In the genomic region with DNA sequence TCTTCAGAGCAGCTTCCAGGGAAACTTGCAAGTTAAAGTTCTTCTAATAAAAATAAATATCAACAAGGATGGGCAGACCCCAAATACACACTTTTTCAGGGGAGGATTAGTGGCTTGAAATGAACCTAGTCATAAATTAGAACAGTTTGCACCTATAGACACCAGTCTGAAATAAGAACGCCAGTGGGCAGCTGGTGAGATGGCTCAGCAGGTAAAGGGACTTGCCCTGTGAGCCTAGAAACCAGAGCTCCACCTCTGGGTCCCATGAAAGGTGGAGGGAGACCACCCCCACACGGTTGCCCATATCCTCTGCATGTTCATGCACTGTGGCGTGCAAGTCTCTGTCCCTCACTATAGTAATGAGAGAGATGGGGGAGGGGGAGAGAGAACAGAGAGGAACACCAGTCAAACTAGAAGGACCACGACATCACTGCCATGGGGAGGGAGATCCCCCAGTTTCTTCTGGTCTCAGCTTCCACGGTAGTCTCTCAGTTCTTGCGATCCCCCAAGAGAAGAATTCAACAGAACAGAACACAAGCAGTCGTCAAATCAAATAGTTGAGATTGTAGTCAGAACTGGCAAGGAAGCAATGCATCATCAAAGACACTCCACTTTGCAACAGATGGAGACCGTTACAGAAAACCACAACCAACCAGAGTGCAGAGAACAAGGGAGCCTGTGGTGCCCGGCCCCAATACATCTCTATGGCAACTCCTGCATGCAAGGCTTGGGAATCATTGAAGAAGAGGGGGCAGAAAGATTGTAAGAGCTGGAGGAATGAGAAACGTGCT, we compare ENCODE assay signal across 18 mouse cellular contexts. TPM values are rescaled to one million over a fixed set of nuclear protein-coding genes. Genes with fewer than 3 reads are reported as not detected.
A peak's percentile ranks its signal among the peaks of the same experiment; 100 is the strongest.
DNase-seq lines count a peak whose midpoint lies in the region; ATAC-seq lines count a peak whose summit lies in the region.
"Had no signal": no experiment of that assay in that cellular context is flagged by ENCODE, and none has a peak within 500 bp of the region (broad histone marks: within the 10 kb centered on the region; RNA-seq: fewer than 3 reads in every experiment).

No protein-coding gene starts in this region.

- WGBS in hindbrain, embryonic 14.5 days, result 68% methylated on average over 10 of the region's 10 CpGs

- no peak overlapping the region for H3K4me3 ChIP-seq in hindbrain, embryonic 14.5 days (replicated peaks; ENCODE audit: low read length)
- H3K4me3 ChIP-seq: embryonic facial prominence, embryonic 12.5 days; hindbrain, embryonic 15.5 days; kidney, embryonic 15.5 days; megakaryocyte, embryonic 14.5 days had no signal

- H3K27me3 ChIP-seq in hindbrain, embryonic 14.5 days (ENCODE audit: control insufficient read depth, insufficient read depth, low read length), result no peaks in the 10 kb centered on the region
- H3K27me3 ChIP-seq: embryonic facial prominence, embryonic 12.5 days; hindbrain, embryonic 15.5 days; kidney, embryonic 15.5 days had no signal

- no peaks in the 10 kb centered on the region for H3K36me3 ChIP-seq in hindbrain, embryonic 14.5 days (replicated peaks; ENCODE audit: control insufficient read depth, insufficient read depth)
- H3K36me3 ChIP-seq: embryonic facial prominence, embryonic 12.5 days; hindbrain, embryonic 15.5 days; kidney, embryonic 15.5 days had no signal

- intact Hi-C loops in left cerebral cortex, postnatal 14 days (cut with DNase I), result no loop called here

- ATAC-seq in hindbrain, embryonic 14.5 days (ENCODE audit: low FRiP score), result no peak
- ATAC-seq: forebrain, embryonic 14.5 days had no signal

- DNase-seq in left cerebral cortex, postnatal 14 days (ENCODE audit: low spot score in 2 of 2), result peak; percentile 14 to 79
- DNase-seq in left cerebral cortex, adult 18-20 months (ENCODE audit: low spot score in 2 of 2), result no peak
- peak; percentile 14 for DNase-seq in T-cell, adult 2 months (ENCODE audit: low spot score)
- DNase-seq in layer of hippocampus, postnatal 14 days (ENCODE audit: low spot score in 2 of 2), result peak; percentile 18 to 59
- DNase-seq in thymus, postnatal 36 days, result peak; percentile 54 to 70
- DNase-seq in kidney, adult 11 months, result no peak
- no peak for DNase-seq in hindbrain, embryonic 14.5 days (ENCODE audit: low spot score)
- DNase-seq: cerebellum, postnatal 10 days; gastrocnemius, postnatal 36 days; liver; lung, embryonic 14.5 days; right cerebral cortex, postnatal 25 days had no signal

- H3K9me3 ChIP-seq in hindbrain, embryonic 14.5 days (ENCODE audit: control insufficient read depth, low read length), result no peaks in the 10 kb centered on the region
- H3K9me3 ChIP-seq: embryonic facial prominence, embryonic 12.5 days; hindbrain, embryonic 15.5 days; kidney, embryonic 15.5 days; megakaryocyte, embryonic 14.5 days had no signal

- no peak overlapping the region for H3K9ac ChIP-seq in hindbrain, embryonic 14.5 days
- H3K9ac ChIP-seq: embryonic facial prominence, embryonic 12.5 days; hindbrain, embryonic 15.5 days; kidney, embryonic 15.5 days; lung, embryonic 14.5 days had no signal

- H3K4me1 ChIP-seq in hindbrain, embryonic 14.5 days (replicated peaks; ENCODE audit: control insufficient read depth, insufficient read depth, low read length), result 0 out of 2 replicates have a peak, but pooled peaks cover 9% of the 10 kb centered on the region
- H3K4me1 ChIP-seq: embryonic facial prominence, embryonic 12.5 days; hindbrain, embryonic 15.5 days; megakaryocyte, embryonic 14.5 days had no signal

- no peak overlapping the region for H3K4me2 ChIP-seq in hindbrain, embryonic 14.5 days (replicated peaks)
- H3K4me2 ChIP-seq: embryonic facial prominence, embryonic 12.5 days; hindbrain, embryonic 15.5 days; kidney, embryonic 15.5 days; lung, embryonic 14.5 days had no signal

- no peak overlapping the region for H3K27ac ChIP-seq in hindbrain, embryonic 14.5 days
- H3K27ac ChIP-seq: embryonic facial prominence, embryonic 12.5 days; hindbrain, embryonic 15.5 days; kidney, embryonic 15.5 days; stomach, postnatal 0 days had no signal

RNA-seq across cellular contexts. Expression of a gene that starts 22.5 kb away (rescaled TPM):
- 1 to 10 TPM; 3.2 to 3.6 TPM for total RNA-seq in left cerebral cortex, postnatal 14 days (2021)
- total RNA-seq in left cerebral cortex, adult 18-20 months (2021), result 1 to 10 TPM; 4.2 TPM
- total RNA-seq in layer of hippocampus, postnatal 14 days (2021), result 1 to 10 TPM; 7.7 to 7.8 TPM
- polyA plus RNA-seq in hindbrain, embryonic 14.5 days (2014; fragmentation: Nextera tagmentation; extraction: Ambion mirVana), result 2.8 and 3.0 TPM in 2 replicates

RNA-seq across cellular contexts. Expression of a gene that starts 58.8 kb away (rescaled TPM):
- 10 to 100 TPM; 49.9 to 50.4 TPM for total RNA-seq in left cerebral cortex, postnatal 14 days (2021)
- total RNA-seq in left cerebral cortex, adult 18-20 months (2021), result 10 to 100 TPM; 53.5 to 56.2 TPM
- 10 to 100 TPM; 59.1 to 62.8 TPM for total RNA-seq in layer of hippocampus, postnatal 14 days (2021)
- 47.2 and 48.4 TPM in 2 replicates for polyA plus RNA-seq in hindbrain, embryonic 14.5 days (2014; fragmentation: Nextera tagmentation; extraction: Ambion mirVana)

Comparison
In these comparisons a context has a peak if more than half of its experiments do, and no peak if none do; other contexts are left out.
1. DNase-seq: peak in left cerebral cortex, postnatal 14 days (2 of 2), T-cell, adult 2 months (single experiment), layer of hippocampus, postnatal 14 days (2 of 2) and thymus, postnatal 36 days (2 of 2); none in left cerebral cortex, adult 18-20 months (0 of 2), kidney, adult 11 months (single experiment) and hindbrain, embryonic 14.5 days (single experiment).